Mouse (Mus musculus) bone marrow macrophage, adult 2 months (primary cell): ENCODE results near the gene Gsdmc3. TPM values are rescaled to one million over a fixed set of nuclear protein-coding genes. Genes with fewer than 3 reads are reported as not detected.
"Not testable (repeated sequence)": the region's sequence is repeated elsewhere in the genome, so short reads cannot be mapped to it uniquely, and the experiment has no call there.

ENCODE experiments used
- H3K27ac ChIP-seq: 2 replicates; pipeline ENCODE4 v1.5.1; 2012; ENCODE audit warnings: low read depth, low read length; ENCODE audit not compliant: insufficient read depth
- H3K4me1 ChIP-seq: 2 replicates; pipeline ENCODE4 v1.6.1; 2012; ENCODE audit warnings: low read length; ENCODE audit not compliant: control insufficient read depth, insufficient read depth
- H3K4me3 ChIP-seq: 2 replicates; pipeline ENCODE4 v1.5.1; 2012; ENCODE audit warnings: mild to moderate bottlenecking, low read length, moderate library complexity; ENCODE audit not compliant: insufficient read depth
- CTCF ChIP-seq: IDR thresholded peaks from 2 replicates; pipeline ENCODE4 v1.5.1; 2012; ENCODE audit warnings: low read depth, mild to moderate bottlenecking, low read length, moderate library complexity
- POLR2A ChIP-seq: IDR thresholded peaks from 2 replicates; pipeline ENCODE4 v1.6.1; 2012; ENCODE audit warnings: mild to moderate bottlenecking, low read depth, low read length, borderline replicate concordance
- polyA plus RNA-seq: library from polyadenylated mRNA; stranded (reverse); fragments of >200 nt; gene quantifications from 2 replicates; pipeline ENCODE4 v1.2.4, GENCODE M21; 2012; ENCODE audit not compliant: missing spikeins, insufficient read depth, insufficient read length

Gene Gsdmc3
- not detected in 2 replicates for polyA plus RNA-seq

GRCm38 (mm10) chr15:63878458-63878857, at the start of gene Gsdmc3:
Gsdmc3 (minus strand) TSS chr15:63878558.
- not testable (repeated sequence) for H3K4me3 ChIP-seq, H3K4me1 ChIP-seq, H3K27ac ChIP-seq

- no peak for TF ChIP-seq CTCF
- TF ChIP-seq POLR2A, result no peak
- Histone ChIP-seq H3K4me3 (no peak overlapping the region), H3K27ac (no peak overlapping the region), H3K4me1 (peaks cover 16% of the 10 kb centered on the region)
These were observed 47.8 kb upstream of the Gsdmc3 start for GRCm38 (mm10) chr15:63926201-63926600.

GRCm38 (mm10) chr15:63924484-63924883, 46.1 kb upstream of the Gsdmc3 start:
- TF ChIP-seq POLR2A (no peak), CTCF (no peak)
- H3K4me3 ChIP-seq, result no peak overlapping the region

GRCm38 (mm10) chr15:63921618-63922017, 43.3 kb upstream of the Gsdmc3 start:
- peaks cover 16% of the 10 kb centered on the region for H3K4me1 ChIP-seq
- not testable (repeated sequence) for H3K4me3 ChIP-seq, H3K27ac ChIP-seq

More at GRCm38 (mm10) chr15:63924484-63924883, 46.1 kb upstream of the Gsdmc3 start:
- peaks cover 16% of the 10 kb centered on the region for H3K4me1 ChIP-seq
- H3K27ac ChIP-seq, result no peak overlapping the region

GRCm38 (mm10) chr15:63919728-63920127, 41.4 kb upstream of the Gsdmc3 start:
- not testable (repeated sequence) for H3K4me3 ChIP-seq, H3K4me1 ChIP-seq

DNA sequence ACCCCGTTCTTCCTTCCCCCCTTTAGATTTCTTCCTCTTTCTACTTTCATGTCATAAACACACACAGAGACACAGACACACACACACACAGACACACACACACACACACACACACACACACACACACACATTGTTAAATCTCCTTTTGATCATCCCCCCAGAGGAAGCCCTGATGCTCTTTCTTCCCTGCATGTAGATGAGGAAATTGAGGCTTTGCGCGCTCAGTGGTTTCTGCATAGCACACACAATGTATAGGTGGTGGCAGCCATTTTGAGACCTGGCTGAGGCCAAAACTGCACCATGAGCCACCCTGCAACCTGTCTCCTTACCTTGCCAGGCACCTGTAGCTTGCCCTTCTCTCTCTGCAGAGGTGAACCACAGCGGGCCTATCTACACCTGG, 38.2 kb upstream of the Gsdmc3 start:
- H3K27ac ChIP-seq, H3K4me3 ChIP-seq, H3K4me1 ChIP-seq: not testable (repeated sequence)

More at GRCm38 (mm10) chr15:63919728-63920127, 41.4 kb upstream of the Gsdmc3 start:
- not testable (repeated sequence) for H3K27ac ChIP-seq

GRCm38 (mm10) chr15:63912197-63912596, 33.8 kb upstream of the Gsdmc3 start, which contains the start of gene Gsdmc4:
Gsdmc4 (minus strand) TSS chr15:63912297.
- not testable (repeated sequence) for H3K4me3 ChIP-seq, H3K4me1 ChIP-seq, H3K27ac ChIP-seq

DNA sequence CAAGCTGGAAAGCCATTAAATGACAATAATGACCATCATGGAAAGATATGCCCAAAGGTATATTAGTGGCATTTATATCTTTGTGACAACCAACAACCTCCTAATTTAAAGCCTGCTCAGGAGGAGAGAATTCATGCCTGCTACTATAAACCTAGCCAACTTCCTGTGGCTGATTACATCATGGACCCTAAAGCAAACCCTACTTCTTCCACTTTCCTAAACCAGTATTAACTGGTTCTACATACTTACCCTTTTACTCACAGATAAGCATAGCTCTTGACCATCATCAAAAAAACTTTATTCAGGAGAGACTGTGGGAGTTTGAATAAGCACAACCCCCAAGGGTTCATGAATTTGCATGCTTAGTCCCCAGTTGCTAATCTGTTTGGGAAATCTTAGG, 31.5 kb upstream of the Gsdmc3 start:
- not testable (repeated sequence) for H3K4me3 ChIP-seq, H3K27ac ChIP-seq, H3K4me1 ChIP-seq

DNA sequence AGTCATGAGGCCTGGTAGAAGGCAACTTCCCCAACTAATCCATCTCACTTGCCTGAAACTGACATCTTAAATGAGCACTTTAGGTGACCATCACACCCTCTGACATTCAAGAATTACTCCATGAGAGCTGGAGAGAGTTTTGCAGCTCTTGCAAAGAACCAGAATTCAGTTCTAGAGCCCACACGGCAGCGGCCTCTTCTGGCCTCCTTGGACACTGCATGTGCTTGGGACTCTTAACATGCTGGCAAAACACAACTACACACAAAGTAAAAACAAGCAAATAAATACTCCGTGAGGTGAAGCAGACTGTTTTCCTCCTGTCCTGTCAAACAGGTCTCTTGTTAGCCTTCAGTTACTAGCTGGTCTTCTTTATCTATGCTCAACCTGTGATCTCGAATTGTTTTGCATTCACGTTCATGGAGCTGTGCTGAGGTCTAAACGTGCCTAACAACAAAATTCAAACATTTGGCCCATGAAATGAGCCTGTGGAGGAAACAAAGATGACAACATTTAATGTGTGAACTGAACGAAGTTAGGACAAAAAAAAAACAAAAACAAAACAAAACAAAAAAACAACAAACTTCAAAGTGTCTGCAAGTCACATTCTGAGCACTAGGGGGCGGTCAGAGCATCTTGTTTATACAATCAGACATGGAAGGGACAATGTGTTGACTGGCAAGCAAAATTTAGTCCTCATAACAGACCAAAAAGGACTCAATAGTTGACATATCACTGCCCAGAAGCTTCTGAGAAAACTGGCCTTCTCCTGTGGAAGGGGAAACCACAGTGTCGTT, 17.4 kb upstream of the Gsdmc3 start:
- peak overlapping the region; percentile 54 for H3K4me3 ChIP-seq
- H3K27ac ChIP-seq, H3K4me1 ChIP-seq: not testable (repeated sequence)
- peak; percentile 61 for TF ChIP-seq CTCF

- H3K4me1 ChIP-seq, H3K4me3 ChIP-seq, H3K27ac ChIP-seq: not testable (repeated sequence)
These were observed 10.1 kb upstream of the Gsdmc3 start for GRCm38 (mm10) chr15:63888440-63888839.

DNA sequence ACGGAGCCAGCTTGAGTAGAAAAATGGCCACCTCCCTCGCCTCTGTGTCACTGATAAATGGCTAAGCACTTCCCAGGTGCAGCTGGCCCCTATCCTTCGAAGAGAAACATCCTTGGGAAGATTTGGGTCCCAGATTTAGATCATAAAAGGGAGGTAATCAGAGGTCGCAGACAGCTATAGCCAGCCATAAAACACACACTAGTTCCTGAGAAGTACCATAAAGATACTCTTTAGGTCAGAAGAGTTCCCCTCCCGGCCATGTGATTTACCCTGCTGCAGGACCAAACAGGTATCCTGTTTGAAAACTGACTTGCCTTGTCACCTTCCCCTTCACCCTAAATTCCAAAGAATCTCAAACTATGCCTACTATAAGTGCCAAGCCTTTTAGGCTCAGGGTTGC, 9.6 kb upstream of the Gsdmc3 start:
- H3K27ac ChIP-seq, H3K4me3 ChIP-seq, H3K4me1 ChIP-seq: not testable (repeated sequence)

DNA sequence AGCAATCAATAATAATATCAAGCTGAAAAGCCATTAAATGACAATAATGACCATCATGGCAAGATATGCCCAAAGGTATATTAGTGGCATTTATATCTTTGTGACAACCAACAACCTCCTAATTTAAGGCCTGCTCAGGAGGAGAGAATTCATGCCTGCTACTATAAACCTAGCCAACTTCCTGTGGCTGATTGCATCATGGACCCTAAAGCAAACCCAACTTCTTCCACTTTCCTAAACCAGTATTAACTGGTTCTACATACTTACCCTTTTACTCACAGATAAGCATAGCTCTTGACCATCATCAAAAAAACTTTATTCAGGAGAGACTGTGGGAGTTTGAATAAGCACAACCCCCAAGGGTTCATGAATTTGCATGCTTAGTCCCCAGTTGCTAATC, 2.2 kb downstream of the Gsdmc3 start:
- not testable (repeated sequence) for H3K4me1 ChIP-seq, H3K27ac ChIP-seq, H3K4me3 ChIP-seq

DNA sequence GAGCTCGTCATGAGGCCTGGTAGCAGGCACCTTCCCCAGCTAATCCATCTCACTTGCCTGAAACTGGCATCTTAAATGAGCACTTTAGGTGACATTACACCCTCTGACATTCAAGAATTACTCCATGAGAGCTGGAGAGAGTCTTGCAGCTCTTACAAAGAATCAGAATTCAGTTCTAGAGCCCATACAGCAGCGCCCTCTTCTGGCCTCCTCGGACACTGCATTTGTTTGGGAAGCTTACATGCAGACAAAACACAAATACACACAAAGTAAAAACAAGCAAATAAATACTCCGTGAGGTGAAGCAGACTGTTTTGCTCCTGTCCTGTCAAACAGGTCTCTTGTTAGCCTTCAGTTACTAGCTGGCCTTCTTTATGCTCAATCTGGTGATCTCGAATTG, 16.4 kb downstream of the Gsdmc3 start:
- H3K27ac ChIP-seq, H3K4me3 ChIP-seq, H3K4me1 ChIP-seq: not testable (repeated sequence)
